Mouse (Mus musculus): Measurements from ENCODE around the gene Nudt4. TPM values are rescaled to one million over a fixed set of nuclear protein-coding genes. Genes with fewer than 3 reads are reported as not detected.

Gene Nudt4
- polyA plus RNA-seq, 1 experiment: 28.2 TPM

GRCm38 (mm10) chr10:95577567-95577950 lies 13.6 kb upstream of the Nudt4 start:
- no peak for TF ChIP-seq GATA1 (IDR thresholded peaks at IDR 0.05; ENCODE audit: low read length)

DNA sequence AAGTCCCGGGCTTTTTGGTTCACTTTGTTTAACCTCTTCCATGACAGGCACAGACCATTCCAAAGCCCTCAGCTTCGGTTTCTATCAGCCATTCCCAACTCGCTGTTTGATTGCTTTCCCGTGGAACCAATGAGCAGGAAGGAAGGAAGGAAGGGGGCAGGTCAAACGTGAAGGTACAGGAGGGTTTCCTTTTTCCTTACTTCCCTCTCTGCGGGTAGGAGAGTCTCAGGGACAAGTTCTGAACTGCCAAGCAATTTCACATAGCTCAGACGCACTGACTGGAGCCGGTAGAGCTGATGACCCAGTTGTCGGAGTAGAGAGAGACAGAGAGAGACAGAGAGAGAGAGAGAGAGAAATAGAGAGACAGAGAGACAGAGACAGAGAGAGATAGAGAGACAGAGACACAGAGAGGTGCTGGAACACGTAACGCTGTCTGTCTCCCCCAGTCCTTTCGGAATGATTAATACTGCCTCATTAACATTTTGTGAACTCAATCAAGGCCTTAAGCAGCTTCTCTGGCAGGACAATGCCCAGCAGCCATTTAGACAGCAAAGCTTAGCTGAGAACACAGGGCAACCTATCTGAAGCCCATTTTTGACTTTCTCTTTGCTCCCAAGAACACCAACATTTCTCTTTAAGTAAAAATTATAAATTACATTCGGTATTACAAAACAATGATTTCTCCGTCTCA lies 13.1 kb upstream of the Nudt4 start:
- no peak for TF ChIP-seq GATA1 (IDR thresholded peaks at IDR 0.05; ENCODE audit: low read length)

- no peak for TF ChIP-seq GATA1 (IDR thresholded peaks at IDR 0.05; ENCODE audit: low read length)
Measured at GRCm38 (mm10) chr10:95575839-95576380, 12.0 kb upstream of the Nudt4 start.

DNA sequence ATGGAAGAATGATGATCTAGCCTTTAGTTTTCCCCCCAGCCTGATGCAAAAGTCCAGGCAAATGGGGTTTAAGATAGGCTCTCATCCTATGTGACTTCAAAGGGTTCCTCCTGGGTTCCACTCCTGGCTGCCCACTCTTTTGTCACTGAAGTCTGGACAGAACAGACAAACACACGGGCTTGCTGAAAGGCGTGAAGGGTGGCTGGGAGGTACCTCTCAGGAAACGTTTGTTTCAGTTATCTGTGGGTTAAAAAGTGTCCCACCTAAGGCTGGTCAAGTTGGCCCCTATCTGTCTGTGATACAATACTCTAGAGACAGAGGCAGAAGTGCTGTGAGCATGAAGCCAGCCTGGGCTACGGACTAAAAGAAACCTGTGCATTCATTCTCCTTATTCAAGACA lies 11.0 kb upstream of the Nudt4 start:
- TF ChIP-seq GATA1 (IDR thresholded peaks at IDR 0.05; ENCODE audit: low read length): no peak

- peak; percentile 49 for TF ChIP-seq GATA1 (IDR thresholded peaks at IDR 0.05; ENCODE audit: low read length)
Measured at GRCm38 (mm10) chr10:95569441-95569840, 5.5 kb upstream of the Nudt4 start.

DNA sequence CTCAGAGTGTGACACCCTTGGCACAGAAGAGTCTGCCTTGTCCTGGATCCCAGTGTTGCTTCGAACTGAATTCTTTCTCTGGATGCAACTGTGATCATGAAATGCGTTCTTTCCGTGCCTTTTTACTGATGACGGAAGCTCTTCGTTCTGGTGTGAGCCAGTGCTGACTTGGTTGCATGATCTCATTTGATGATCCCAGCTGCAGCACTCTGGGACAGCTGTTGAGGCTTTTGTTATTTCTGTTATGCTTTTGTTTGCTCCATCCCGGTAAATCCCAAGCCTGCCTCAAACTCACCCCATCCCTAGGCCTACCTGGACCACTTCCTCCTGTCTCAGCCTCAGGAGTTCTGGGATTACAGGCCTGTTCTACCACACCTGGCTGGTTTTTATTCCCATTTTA lies 4.1 kb upstream of the Nudt4 start:
- TF ChIP-seq GATA1 (IDR thresholded peaks at IDR 0.05; ENCODE audit: low read length): no peak

DNA sequence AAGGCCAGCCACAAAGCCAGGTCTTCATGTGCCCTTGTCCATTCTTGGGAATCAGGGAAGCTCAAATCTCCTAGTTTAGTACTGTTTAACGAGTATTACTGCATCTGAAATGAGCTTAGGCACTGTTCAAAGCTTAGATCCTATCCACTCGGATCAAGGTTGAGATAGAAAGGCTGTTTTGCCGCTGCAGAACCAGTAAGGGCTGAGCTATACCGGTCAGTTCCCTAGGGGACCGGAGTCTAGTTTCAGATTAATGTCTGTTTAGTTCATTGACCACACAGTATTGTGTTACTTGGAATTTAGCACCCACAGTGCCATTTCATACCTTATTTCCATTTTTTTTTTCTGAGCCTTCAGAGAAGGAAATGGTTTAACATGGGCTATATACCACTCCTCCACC lies 3.6 kb upstream of the Nudt4 start:
- no peak for TF ChIP-seq GATA1 (IDR thresholded peaks at IDR 0.05; ENCODE audit: low read length)

GRCm38 (mm10) chr10:95566786-95567185 lies 2.8 kb upstream of the Nudt4 start:
- TF ChIP-seq GATA1 (IDR thresholded peaks at IDR 0.05; ENCODE audit: low read length): no peak

GRCm38 (mm10) chr10:95565156-95565854 lies 1.4 kb upstream of the Nudt4 start:
- no peak for TF ChIP-seq GATA1 (IDR thresholded peaks at IDR 0.05; ENCODE audit: low read length)

GRCm38 (mm10) chr10:95562859-95563841 lies 796 bp downstream of the Nudt4 start:
- no peak for TF ChIP-seq GATA1 (IDR thresholded peaks at IDR 0.05; ENCODE audit: low read length)

GRCm38 (mm10) chr10:95562395-95562794 lies 1.6 kb downstream of the Nudt4 start:
- TF ChIP-seq GATA1 (IDR thresholded peaks at IDR 0.05; ENCODE audit: low read length): no peak

DNA sequence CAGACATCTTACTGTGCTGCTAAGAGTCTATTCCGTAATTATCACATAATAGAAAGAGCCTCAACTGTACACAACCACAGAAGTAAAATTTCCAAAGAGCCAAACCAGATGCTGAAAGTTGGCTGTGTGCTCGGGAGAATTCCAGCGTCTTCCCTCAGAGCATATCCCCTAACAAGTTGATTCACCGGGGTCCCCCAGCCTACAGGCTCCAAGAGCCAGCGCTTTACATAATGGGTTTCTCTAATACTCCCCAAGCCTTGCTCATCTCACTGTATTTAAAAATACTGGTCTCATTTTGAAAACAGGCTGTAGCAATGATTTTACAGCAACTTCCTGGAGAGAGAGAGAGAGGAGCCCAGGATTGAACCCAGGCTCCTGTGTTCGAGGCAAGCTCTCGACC lies 2.3 kb downstream of the Nudt4 start:
- TF ChIP-seq GATA1 (IDR thresholded peaks at IDR 0.05; ENCODE audit: low read length): no peak

DNA sequence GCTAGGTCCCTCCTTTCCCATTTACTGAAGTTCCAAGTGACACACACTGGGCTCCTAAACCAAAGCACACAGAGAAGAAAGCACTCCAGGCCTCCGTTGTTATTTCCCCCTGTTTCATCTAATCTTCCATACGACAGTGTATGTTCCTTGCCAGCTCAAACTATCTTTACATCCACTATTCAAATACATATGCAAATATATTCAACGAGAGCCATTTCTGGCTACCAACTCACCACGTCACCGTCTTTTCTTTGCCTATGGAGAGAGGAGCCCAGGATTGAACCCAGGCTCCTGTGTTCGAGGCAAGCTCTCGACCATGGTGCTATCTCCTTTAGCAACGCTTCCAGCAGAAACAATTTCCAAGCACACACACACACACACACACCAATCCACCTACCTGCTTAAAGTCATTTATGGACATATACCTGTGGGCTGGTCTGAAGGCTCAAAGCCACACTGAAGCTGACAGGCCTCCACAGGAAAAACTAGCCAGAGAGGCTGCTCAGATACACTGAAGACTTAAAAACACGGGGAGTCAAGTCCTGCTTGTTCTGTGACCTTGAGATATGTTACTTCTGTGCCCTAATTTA lies 3.5 kb downstream of the Nudt4 start:
- TF ChIP-seq GATA1 (IDR thresholded peaks at IDR 0.05; ENCODE audit: low read length): no peak

- TF ChIP-seq GATA1 (IDR thresholded peaks at IDR 0.05; ENCODE audit: low read length): no peak
Measured at GRCm38 (mm10) chr10:95559426-95559825, 4.5 kb downstream of the Nudt4 start.

GRCm38 (mm10) chr10:95557337-95557828 lies 6.6 kb downstream of the Nudt4 start:
- TF ChIP-seq GATA1 (IDR thresholded peaks at IDR 0.05; ENCODE audit: low read length): no peak
